Mouse (Mus musculus) olfactory bulb, adult 2 months (tissue): Measurements from ENCODE around the gene Tent4b.

ENCODE experiments used
- CTCF ChIP-seq: fragments of 200-500 bp; IDR thresholded peaks from 2 replicates; pipeline ENCODE4 v1.5.1; 2012; ENCODE audit warnings: low read depth, mild to moderate bottlenecking, low read length, moderate library complexity; ENCODE audit not compliant: insufficient read depth
- POLR2A ChIP-seq: fragments of 200-500 bp; IDR thresholded peaks from 2 replicates; pipeline ENCODE4 v1.6.1; 2012; ENCODE audit warnings: mild to moderate bottlenecking, low read depth, low read length, moderate library complexity; ENCODE audit not compliant: insufficient read depth

GRCm38 (mm10) chr8:88273051-88273430 is 74.0 kb downstream of the Tent4b start:
- TF ChIP-seq POLR2A (no peak), CTCF (no peak)
